Mouse (Mus musculus) brown adipose tissue, adult 24 weeks (tissue): ENCODE results near the gene Olfr830. TPM values are rescaled to one million over a fixed set of nuclear protein-coding genes. Genes with fewer than 3 reads are reported as not detected.
"Not testable (repeated sequence)": the region's sequence is repeated elsewhere in the genome, so short reads cannot be mapped to it uniquely, and the experiment has no call there.

ENCODE experiments used
- H3K27ac ChIP-seq: fragments of 200-500 bp; replicated peaks from 2 replicates; pipeline ENCODE4 v1.5.1; 2012; ENCODE audit warnings: low read depth, mild to moderate bottlenecking, low read length
- H3K4me1 ChIP-seq: fragments of 200-500 bp; 2 replicates; pipeline ENCODE4 v1.6.1; 2012; ENCODE audit warnings: low read length, mixed read lengths; ENCODE audit not compliant: control insufficient read depth, insufficient read depth, insufficient read length
- H3K4me3 ChIP-seq: fragments of 200-500 bp; 2 replicates; pipeline ENCODE4 v1.5.1; 2012; ENCODE audit warnings: low read depth, mild to moderate bottlenecking, low read length, moderate library complexity; ENCODE audit not compliant: insufficient read depth
- polyA plus RNA-seq: library from polyadenylated mRNA; stranded (reverse); fragments of >200 nt; gene quantifications from 2 replicates; pipeline ENCODE4 v1.2.4, GENCODE M21; 2012; ENCODE audit not compliant: missing spikeins, insufficient read depth, insufficient read length

The Olfr830 gene
- not detected in 2 replicates for polyA plus RNA-seq

DNA sequence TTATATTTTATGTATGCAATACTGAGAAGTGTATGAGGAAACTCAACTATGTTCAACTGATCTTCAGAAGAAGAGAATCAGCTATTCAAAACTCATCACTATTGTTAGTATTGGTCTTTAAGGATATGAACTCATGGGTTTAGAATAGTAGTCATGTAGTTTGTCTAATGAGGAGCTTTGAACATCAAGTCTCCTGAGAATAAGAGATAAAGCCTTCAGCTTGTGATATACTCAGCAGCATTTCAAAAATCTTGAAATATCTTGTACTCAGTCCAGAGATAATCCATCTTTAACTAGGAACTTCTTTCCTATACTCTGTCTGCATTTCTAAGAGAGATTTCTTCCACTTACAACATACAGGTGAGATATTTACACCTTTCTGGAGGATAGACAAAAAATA lies at the start of gene Olfr830:
TSS of gene Olfr830 (plus strand) at position 301 of the 400 bp plus-strand sequence.
- no peak within 1 kb of the TSS for H3K27ac ChIP-seq
- H3K4me3 ChIP-seq: no peak within 1 kb of the TSS
- no peaks in the 10 kb centered on the region for H3K4me1 ChIP-seq

DNA sequence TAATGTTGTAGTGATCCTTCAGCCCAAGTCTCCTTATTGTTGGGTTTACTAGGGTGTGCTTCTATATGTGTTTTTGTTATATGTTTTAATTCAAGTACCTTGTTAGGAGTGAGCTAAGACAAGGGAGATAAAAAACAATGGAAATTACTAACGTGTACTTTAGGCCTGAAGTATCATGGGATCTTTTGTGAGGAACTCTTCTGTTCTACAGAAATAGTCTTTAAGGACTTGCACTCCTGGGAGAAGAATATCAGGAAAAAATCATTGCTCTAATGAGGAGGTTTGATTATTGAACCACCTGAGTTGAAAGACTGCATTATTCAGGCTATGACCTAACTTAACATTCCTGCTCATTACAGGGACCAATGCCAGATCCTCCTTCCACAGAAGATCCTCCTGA lies 19.9 kb upstream of the Olfr830 start, which contains the start of gene Olfr829:
TSS of gene Olfr829 (plus strand) at position 301 of the 400 bp plus-strand sequence.
- no peaks in the 10 kb centered on the region for H3K4me1 ChIP-seq
- H3K27ac ChIP-seq: no peak within 1 kb of the TSS
- no peak within 1 kb of the TSS for H3K4me3 ChIP-seq

DNA sequence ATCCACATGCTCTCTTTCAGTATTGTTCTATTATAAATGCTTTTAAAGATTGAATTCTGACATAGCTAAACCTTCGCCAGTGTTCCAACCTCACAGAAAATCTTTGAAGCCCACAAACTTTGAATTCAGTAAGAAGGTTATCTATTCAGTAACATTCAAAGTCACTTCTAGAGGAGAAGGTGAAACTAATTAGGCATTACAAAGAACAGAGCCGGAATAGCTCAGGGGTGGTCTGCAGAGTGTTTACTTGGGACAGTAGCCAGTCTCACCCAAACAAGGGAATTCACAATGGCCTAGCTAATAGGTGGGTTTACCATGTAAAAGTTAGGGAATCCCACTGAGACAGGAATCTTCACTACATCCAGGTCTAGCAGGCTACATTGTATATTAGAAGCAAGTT lies 33.2 kb downstream of the Olfr830 start:
- H3K4me1 ChIP-seq, H3K27ac ChIP-seq, H3K4me3 ChIP-seq: not testable (repeated sequence)

DNA sequence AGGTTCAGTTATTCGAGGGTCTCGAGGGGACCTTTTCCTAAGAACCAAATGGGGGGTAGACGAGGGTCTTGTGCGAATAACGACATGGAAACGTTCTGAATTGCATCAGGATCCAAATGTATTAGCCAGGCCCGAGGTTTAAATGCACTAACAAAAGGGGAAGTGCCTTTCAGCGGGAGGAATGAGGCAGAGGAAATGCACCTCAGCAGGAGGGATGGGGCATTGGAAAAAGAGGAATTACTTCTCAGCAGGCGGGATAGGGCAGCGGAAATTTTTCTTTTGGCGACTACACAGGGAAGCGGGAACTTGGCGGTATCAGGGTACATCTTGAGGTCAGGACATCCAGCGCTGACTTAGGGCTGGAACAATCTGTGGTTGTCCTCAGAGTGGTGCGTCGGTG lies 53.4 kb downstream of the Olfr830 start:
- not testable (repeated sequence) for H3K4me1 ChIP-seq, H3K27ac ChIP-seq, H3K4me3 ChIP-seq

Other genes with a start within 250 kb of the Olfr830 start
- gene Muc16, start 200.2 kb upstream of the Olfr830 start, polyA plus RNA-seq: not detected in 2 replicates
- not detected in 2 replicates for gene Olfr24, start 110.7 kb upstream of the Olfr830 start, polyA plus RNA-seq
- not detected in 2 replicates for gene Olfr828, start 55.2 kb upstream of the Olfr830 start, polyA plus RNA-seq
- not detected in 2 replicates for gene Olfr829, start 19.8 kb upstream of the Olfr830 start, polyA plus RNA-seq
- not detected in 2 replicates for gene Olfr832, start 62.4 kb downstream of the Olfr830 start, polyA plus RNA-seq
- not detected in 2 replicates for gene Olfr834, start 113.3 kb downstream of the Olfr830 start, polyA plus RNA-seq
- gene Olfr835, start 158.0 kb downstream of the Olfr830 start, polyA plus RNA-seq: not detected in 2 replicates
- not detected in 2 replicates for gene Olfr836, start 245.7 kb downstream of the Olfr830 start, polyA plus RNA-seq